Mouse (Mus musculus) liver, adult 2 months (tissue): Measurements from ENCODE around the gene Cuta.

Source experiments
- CTCF ChIP-seq: fragments of 200-500 bp; IDR thresholded peaks from 2 replicates; pipeline ENCODE4 v1.5.1; 2011; ENCODE audit warnings: low read depth, low read length, control low read depth
- POLR2A ChIP-seq: fragments of 200-500 bp; IDR thresholded peaks from 2 replicates; pipeline ENCODE4 v1.6.1; 2011; ENCODE audit warnings: low read length, control low read depth; ENCODE audit not compliant: insufficient read depth; ENCODE audit errors: extremely low read depth

GRCm38 (mm10) chr17:26985503-26986179 is 46.3 kb upstream of the Cuta start:
- TF ChIP-seq CTCF: no peak
- TF ChIP-seq POLR2A: no peak
